Mouse (Mus musculus): ENCODE data around the gene Necab2.

The Necab2 gene

GRCm38 (mm10) chr8:119459724-119460123, 13.2 kb downstream of the Necab2 start:
- no peak for DNase-seq

GRCm38 (mm10) chr8:119461356-119461755, 14.8 kb downstream of the Necab2 start:
- DNase-seq = no peak

- DNase-seq = no peak
Measured at GRCm38 (mm10) chr8:119463709-119464108, 17.2 kb downstream of the Necab2 start.

GRCm38 (mm10) chr8:119466105-119466504, 19.6 kb downstream of the Necab2 start:
- DNase-seq = no peak

- no peak for DNase-seq
Measured at GRCm38 (mm10) chr8:119466794-119467193, 20.3 kb downstream of the Necab2 start.

GRCm38 (mm10) chr8:119468091-119468490, 21.6 kb downstream of the Necab2 start:
- DNase-seq = no peak

- DNase-seq = no peak
Measured at GRCm38 (mm10) chr8:119478684-119479083, 32.2 kb downstream of the Necab2 start.

GRCm38 (mm10) chr8:119484145-119484896, 37.8 kb downstream of the Necab2 start:
- DNase-seq = peak in 1 of 2 experiments; percentile 11

GRCm38 (mm10) chr8:119487093-119487492, 40.6 kb downstream of the Necab2 start:
- DNase-seq = no peak

GRCm38 (mm10) chr8:119496848-119497247, 50.3 kb downstream of the Necab2 start:
- DNase-seq = peak in 1 of 2 experiments; percentile 60

GRCm38 (mm10) chr8:119499836-119500235, 53.3 kb downstream of the Necab2 start:
- no peak for DNase-seq

- no peak for DNase-seq
Measured at GRCm38 (mm10) chr8:119501598-119501997, 55.1 kb downstream of the Necab2 start, which contains the start of gene Slc38a8. Gene Slc38a8 (minus strand): TSS chr8:119501698.

GRCm38 (mm10) chr8:119502111-119502510, 55.6 kb downstream of the Necab2 start:
- DNase-seq = no peak

GRCm38 (mm10) chr8:119503191-119503767, 56.8 kb downstream of the Necab2 start:
- DNase-seq = no peak

GRCm38 (mm10) chr8:119505488-119505887, 59.0 kb downstream of the Necab2 start:
- DNase-seq = no peak

- DNase-seq = no peak
Measured at GRCm38 (mm10) chr8:119506106-119506505, 59.6 kb downstream of the Necab2 start.

GRCm38 (mm10) chr8:119510471-119510870, 64.0 kb downstream of the Necab2 start:
- DNase-seq = no peak

GRCm38 (mm10) chr8:119511722-119512121, 65.2 kb downstream of the Necab2 start:
- DNase-seq = no peak

- no peak for DNase-seq
Measured at GRCm38 (mm10) chr8:119513405-119513804, 66.9 kb downstream of the Necab2 start.

- DNase-seq = no peak
Measured at GRCm38 (mm10) chr8:119514940-119515339, 68.4 kb downstream of the Necab2 start.

- DNase-seq = no peak
Measured at GRCm38 (mm10) chr8:119515767-119516166, 69.2 kb downstream of the Necab2 start.

GRCm38 (mm10) chr8:119516674-119517073, 70.2 kb downstream of the Necab2 start:
- DNase-seq = no peak

GRCm38 (mm10) chr8:119520102-119520501, 73.6 kb downstream of the Necab2 start:
- DNase-seq = no peak

Measured in spleen, adult 18-20 months (tissue).